Mouse (Mus musculus) spleen, postnatal 10 days (tissue): ENCODE data around the gene Sppl2c.
"Not testable (repeated sequence)": the region's sequence is repeated elsewhere in the genome, so short reads cannot be mapped to it uniquely, and the experiment has no call there.

Source experiments
- DNase-seq, 2 experiments: peaks; one replicate each; pipeline ENCODE4 v3.0.0; 2021 to 2022; ENCODE audit warnings: low spot score in 2 of 2

Sppl2c gene

GRCm38 (mm10) chr11:104195791-104196190 lies 9.7 kb downstream of the Sppl2c start:
- peak; percentile 65 to 81 for DNase-seq

- peak in 1 of 2 experiments; percentile 53 for DNase-seq
Observed at GRCm38 (mm10) chr11:104197861-104198260, 11.7 kb downstream of the Sppl2c start.

- DNase-seq = no peak
Observed at GRCm38 (mm10) chr11:104203271-104203670, 17.1 kb downstream of the Sppl2c start.

GRCm38 (mm10) chr11:104206573-104206972 lies 20.4 kb downstream of the Sppl2c start:
- DNase-seq = no peak

- DNase-seq = no peak
Observed at GRCm38 (mm10) chr11:104209041-104209440, 22.9 kb downstream of the Sppl2c start.

GRCm38 (mm10) chr11:104211251-104211650 lies 25.1 kb downstream of the Sppl2c start:
- DNase-seq = no peak

GRCm38 (mm10) chr11:104214128-104214527 lies 28.0 kb downstream of the Sppl2c start:
- DNase-seq = not testable (repeated sequence)

- no peak for DNase-seq
Observed at GRCm38 (mm10) chr11:104218075-104218474, 31.9 kb downstream of the Sppl2c start.

- DNase-seq = no peak
Observed at GRCm38 (mm10) chr11:104220291-104220690, 34.2 kb downstream of the Sppl2c start.

- no peak for DNase-seq
Observed at GRCm38 (mm10) chr11:104221751-104222150, 35.6 kb downstream of the Sppl2c start.

- DNase-seq = no peak
Observed at GRCm38 (mm10) chr11:104223301-104223700, 37.2 kb downstream of the Sppl2c start.

GRCm38 (mm10) chr11:104229391-104229790 lies 43.3 kb downstream of the Sppl2c start:
- no peak for DNase-seq

- no peak for DNase-seq
Observed at GRCm38 (mm10) chr11:104230066-104230778, 44.1 kb downstream of the Sppl2c start.

GRCm38 (mm10) chr11:104231041-104231911 lies 45.1 kb downstream of the Sppl2c start, which contains the start of gene Mapt:
Gene Mapt (plus strand): TSS chr11:104231390.
- DNase-seq = peak; percentile 24 to 73

- peak; percentile 7 to 19 for DNase-seq
Observed at GRCm38 (mm10) chr11:104232141-104233061, 46.3 kb downstream of the Sppl2c start.

- no peak for DNase-seq
Observed at GRCm38 (mm10) chr11:104233101-104233500, 47.0 kb downstream of the Sppl2c start.

GRCm38 (mm10) chr11:104233574-104234206 lies 47.6 kb downstream of the Sppl2c start:
- peak in 1 of 2 experiments; percentile 18 for DNase-seq

GRCm38 (mm10) chr11:104234680-104235079 lies 48.6 kb downstream of the Sppl2c start:
- DNase-seq = no peak

- no peak for DNase-seq
Observed at GRCm38 (mm10) chr11:104235881-104236280, 49.8 kb downstream of the Sppl2c start.

- peak in 1 of 2 experiments; percentile 11 for DNase-seq
Observed at GRCm38 (mm10) chr11:104237226-104237625, 51.1 kb downstream of the Sppl2c start.
